Mouse (Mus musculus) heart, embryonic 11.5 days (tissue): Measurements from ENCODE around the gene Grid1. TPM values are rescaled to one million over a fixed set of nuclear protein-coding genes. Genes with fewer than 3 reads are reported as not detected.

Experiments used
- ATAC-seq: fragments of 200-750 bp; cut with Nextera tagmentation; replicated peaks from 2 replicates; pipeline ENCODE4 v1.8.0; 2017; ENCODE audit warnings: moderate library complexity; ENCODE audit not compliant: insufficient number of reproducible peaks, low FRiP score, low TSS enrichment
- H3K27ac ChIP-seq: fragments of 300-500 bp; sonication (generic); 2 replicates; pipeline ENCODE4 v1.5.1; 2014; ENCODE audit warnings: mild to moderate bottlenecking, low read depth, low read length
- H3K27me3 ChIP-seq: fragments of 300-500 bp; sonication (generic); 2 replicates; pipeline ENCODE4 v1.6.1; 2014; ENCODE audit warnings: mild to moderate bottlenecking, low read length, mixed read lengths; ENCODE audit not compliant: control insufficient read depth, insufficient read depth
- H3K36me3 ChIP-seq: fragments of 300-500 bp; sonication (generic); 2 replicates; pipeline ENCODE4 v1.6.1; 2014; ENCODE audit warnings: mild to moderate bottlenecking, low read length, moderate library complexity, mixed read lengths; ENCODE audit not compliant: control insufficient read depth, insufficient read depth
- H3K4me1 ChIP-seq: fragments of 300-500 bp; sonication (generic); 2 replicates; pipeline ENCODE4 v1.6.1; 2014; ENCODE audit warnings: low read length; ENCODE audit not compliant: control insufficient read depth, insufficient read depth
- H3K4me2 ChIP-seq: fragments of 300-500 bp; sonication (generic); 2 replicates; pipeline ENCODE4 v1.6.1; 2014; ENCODE audit warnings: mild to moderate bottlenecking, moderate library complexity
- H3K4me3 ChIP-seq: fragments of 300-500 bp; sonication (generic); 2 replicates; pipeline ENCODE4 v1.5.1; 2014; ENCODE audit warnings: low read depth, low read length
- H3K9ac ChIP-seq: fragments of 300-500 bp; sonication (generic); 2 replicates; pipeline ENCODE4 v1.6.1; 2014; ENCODE audit warnings: mild to moderate bottlenecking, low read depth, low read length, moderate library complexity
- H3K9me3 ChIP-seq: fragments of 300-500 bp; sonication (generic); replicated peaks from 2 replicates; pipeline ENCODE4 v1.6.1; 2016; ENCODE audit warnings: low read length; ENCODE audit not compliant: control insufficient read depth
- WGBS: fragments of 180-500 bp; shearing (Covaris S2); extraction: QIAGEN DNeasy Blood & Tissue Kit; methylation state at CpG from one replicate; pipeline ENCODE4 v1.1.7; 2014; ENCODE audit not compliant: insufficient replicate concordance; 5-methylcytosine and 5-hydroxymethylcytosine counted together
- polyA plus RNA-seq: library from polyadenylated mRNA; unstranded; fragments of >200 nt; fragmentation: Nextera tagmentation; extraction: Ambion mirVana; gene quantifications from 2 replicates; pipeline ENCODE4 v1.2.1, GENCODE M21; 2014

The Grid1 gene
- polyA plus RNA-seq, 1 experiment from 2014 or later, result 0.57 TPM

- no peak overlapping the region for H3K27ac ChIP-seq
- no peak overlapping the region for H3K4me3 ChIP-seq
- no peak overlapping the region for H3K9ac ChIP-seq
- no peaks in the 10 kb centered on the region for H3K36me3 ChIP-seq
- no peak for ATAC-seq
- no peaks in the 10 kb centered on the region for H3K4me1 ChIP-seq
- 82% methylated on average over 7 of the region's 7 CpGs for WGBS
- H3K27me3 ChIP-seq, result 0 out of 2 replicates have a peak, but pooled peaks cover 4% of the 10 kb centered on the region
- H3K4me2 ChIP-seq, result no peak overlapping the region
- H3K9me3 ChIP-seq, result peaks cover 3% of the 10 kb centered on the region; the same call in 1 of the 2 replicates
These were observed 41.1 kb upstream of the Grid1 start for GRCm38 (mm10) chr14:34778760-34779159.

- Histone ChIP-seq H3K9ac (no peak overlapping the region), H3K4me3 (no peak overlapping the region), H3K4me2 (no peak overlapping the region), H3K36me3 (no peaks in the 10 kb centered on the region), H3K27me3 (no peaks in the 10 kb centered on the region), H3K9me3 (no peaks in the 10 kb centered on the region), H3K4me1 (no peaks in the 10 kb centered on the region), H3K27ac (no peak overlapping the region)
- no peak for ATAC-seq
- WGBS, result 79% methylated on average over 1 of the region's 1 CpGs
These were observed 26.4 kb upstream of the Grid1 start for GRCm38 (mm10) chr14:34793406-34794037.

GRCm38 (mm10) chr14:34810763-34811489 lies 9.0 kb upstream of the Grid1 start:
- Histone ChIP-seq H3K36me3 (no peaks in the 10 kb centered on the region), H3K27ac (no peak overlapping the region), H3K4me2 (no peak overlapping the region), H3K4me1 (no peaks in the 10 kb centered on the region), H3K27me3 (peaks cover 23% of the 10 kb centered on the region), H3K4me3 (no peak overlapping the region), H3K9ac (no peak overlapping the region), H3K9me3 (no peaks in the 10 kb centered on the region)
- WGBS, result 18% methylated on average over 16 of the region's 16 CpGs
- ATAC-seq, result no peak

GRCm38 (mm10) chr14:34811490-34811808 lies 8.5 kb upstream of the Grid1 start:
- H3K9me3 ChIP-seq, result no peaks in the 10 kb centered on the region
- no peak overlapping the region for H3K9ac ChIP-seq
- WGBS, result 67% methylated on average over 10 of the region's 10 CpGs
- peaks cover 28% of the 10 kb centered on the region for H3K27me3 ChIP-seq
- no peak overlapping the region for H3K4me3 ChIP-seq
- H3K36me3 ChIP-seq, result no peaks in the 10 kb centered on the region
- no peak for ATAC-seq
- H3K4me1 ChIP-seq, result no peaks in the 10 kb centered on the region
- no peak overlapping the region for H3K27ac ChIP-seq
- H3K4me2 ChIP-seq, result no peak overlapping the region

GRCm38 (mm10) chr14:34816301-34816700 lies 3.6 kb upstream of the Grid1 start:
- Histone ChIP-seq H3K9ac (no peak overlapping the region), H3K4me2 (no peak overlapping the region), H3K36me3 (no peaks in the 10 kb centered on the region), H3K27ac (no peak overlapping the region), H3K4me1 (peaks cover 5% of the 10 kb centered on the region; the same call in 1 of the 2 replicates), H3K9me3 (no peaks in the 10 kb centered on the region), H3K27me3 (peaks cover 68% of the 10 kb centered on the region), H3K4me3 (no peak overlapping the region)
- no peak for ATAC-seq
- 31% methylated on average over 3 of the region's 3 CpGs for WGBS

GRCm38 (mm10) chr14:34818387-34818980 lies 1.4 kb upstream of the Grid1 start:
- H3K4me2 ChIP-seq, result no peak overlapping the region
- peaks cover 13% of the 10 kb centered on the region; the same call in 1 of the 2 replicates for H3K4me1 ChIP-seq
- no peaks in the 10 kb centered on the region for H3K36me3 ChIP-seq
- H3K4me3 ChIP-seq, result no peak overlapping the region; the same call in 1 of the 2 replicates
- no peak overlapping the region for H3K9ac ChIP-seq
- H3K9me3 ChIP-seq, result no peaks in the 10 kb centered on the region
- no peak for ATAC-seq
- WGBS, result 5% methylated on average over 9 of the region's 9 CpGs
- peaks cover 88% of the 10 kb centered on the region for H3K27me3 ChIP-seq
- no peak overlapping the region for H3K27ac ChIP-seq

GRCm38 (mm10) chr14:34819121-34819918 lies 588 bp upstream of the Grid1 start:
- ATAC-seq, result peak; percentile 37; the same call in 1 of the 2 replicates
- H3K9ac ChIP-seq, result no peak overlapping the region; the same call in 1 of the 2 replicates

GRCm38 (mm10) chr14:34820653-34821005 lies 721 bp downstream of the Grid1 start:
- 2% methylated on average over 12 of the region's 12 CpGs for WGBS
- no peak overlapping the region for H3K27ac ChIP-seq
- H3K4me1 ChIP-seq, result peaks cover 13% of the 10 kb centered on the region; the same call in 1 of the 2 replicates
- H3K27me3 ChIP-seq, result peaks cover 86% of the 10 kb centered on the region
- no peaks in the 10 kb centered on the region for H3K9me3 ChIP-seq
- peak overlapping the region; percentile 93 for H3K4me2 ChIP-seq
- ATAC-seq, result no peak
- peak overlapping the region; percentile 57 for H3K4me3 ChIP-seq
- no peaks in the 10 kb centered on the region for H3K36me3 ChIP-seq
- no peak overlapping the region for H3K9ac ChIP-seq

More at GRCm38 (mm10) chr14:34819121-34819918, 588 bp upstream of the Grid1 start:
- Histone ChIP-seq H3K9me3 (no peaks in the 10 kb centered on the region), H3K27me3 (peaks cover 94% of the 10 kb centered on the region), H3K27ac (no peak overlapping the region), H3K4me3 (peak overlapping the region; percentile 57), H3K4me1 (peaks cover 13% of the 10 kb centered on the region; the same call in 1 of the 2 replicates), H3K4me2 (peak overlapping the region; percentile 93), H3K36me3 (no peaks in the 10 kb centered on the region)
- WGBS, result under 1% methylated on average over 62 of the region's 85 CpGs
